Mouse (Mus musculus): ENCODE measurements around the gene Naaladl1. TPM values are rescaled to one million over a fixed set of nuclear protein-coding genes. Genes with fewer than 3 reads are reported as not detected.

Naaladl1 gene
- total RNA-seq, 2 experiments from 2014 or later = not detected

DNA sequence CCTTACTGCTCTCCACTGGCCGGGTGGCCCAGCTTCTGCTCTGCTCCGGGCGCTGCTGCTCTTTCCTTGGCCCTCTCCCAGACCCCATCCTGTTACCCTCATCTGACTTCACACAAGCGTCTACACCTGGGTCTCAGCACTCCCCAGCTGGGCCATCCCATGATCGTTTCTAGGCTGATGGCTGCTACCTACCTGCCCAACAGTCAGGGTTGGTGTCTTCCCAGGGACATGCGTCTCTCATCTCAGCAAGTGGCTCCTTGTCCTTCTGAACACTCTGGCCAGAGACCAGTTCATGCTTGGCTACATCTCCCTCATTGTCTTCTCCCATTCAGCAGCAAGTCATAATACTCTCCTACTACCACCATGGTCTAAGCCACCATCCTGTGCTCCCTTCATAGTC lies 34.1 kb downstream of the Naaladl1 start:
- intact Hi-C loops (cut with DNase I) = loop anchor here (5.0 kb wide), 1 partner anchor 193 kb away; the partner anchor contains the start of gene Men1
- peak overlapping the region; percentile 99 for H3K27ac ChIP-seq
- no peak for DNase-seq (ENCODE audit: extremely low spot score in 1 of 2, low spot score in 2 of 2)
- TF ChIP-seq CTCF (IDR thresholded peaks at IDR 0.05) = no peak
- peak overlapping the region; percentile 69 for H3K4me3 ChIP-seq

DNA sequence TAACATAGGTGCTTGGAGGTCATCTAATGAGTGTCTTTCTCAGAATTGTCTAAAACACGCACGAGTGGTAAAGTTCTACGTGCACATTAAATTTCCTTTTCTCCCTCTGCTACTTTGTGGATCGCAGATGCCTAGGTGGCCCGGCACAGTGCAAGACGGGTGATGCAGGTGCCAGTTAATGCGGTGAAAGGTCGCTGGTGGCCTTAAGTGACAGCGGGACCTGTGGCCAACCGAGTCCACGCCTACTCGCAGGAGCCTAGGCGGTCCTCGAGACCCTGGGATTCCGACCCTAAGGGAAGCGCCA lies 34.7 kb downstream of the Naaladl1 start:
- intact Hi-C loops (cut with DNase I) = loop anchor here (5.0 kb wide), 1 partner anchor 192 kb away; the partner anchor contains the start of gene Men1
- TF ChIP-seq CTCF (IDR thresholded peaks at IDR 0.05) = no peak
- no peak for DNase-seq (ENCODE audit: extremely low spot score in 1 of 2, low spot score in 2 of 2)
- Histone ChIP-seq H3K4me3 (peak overlapping the region; percentile 69), H3K27ac (peak overlapping the region; percentile 99)

DNA sequence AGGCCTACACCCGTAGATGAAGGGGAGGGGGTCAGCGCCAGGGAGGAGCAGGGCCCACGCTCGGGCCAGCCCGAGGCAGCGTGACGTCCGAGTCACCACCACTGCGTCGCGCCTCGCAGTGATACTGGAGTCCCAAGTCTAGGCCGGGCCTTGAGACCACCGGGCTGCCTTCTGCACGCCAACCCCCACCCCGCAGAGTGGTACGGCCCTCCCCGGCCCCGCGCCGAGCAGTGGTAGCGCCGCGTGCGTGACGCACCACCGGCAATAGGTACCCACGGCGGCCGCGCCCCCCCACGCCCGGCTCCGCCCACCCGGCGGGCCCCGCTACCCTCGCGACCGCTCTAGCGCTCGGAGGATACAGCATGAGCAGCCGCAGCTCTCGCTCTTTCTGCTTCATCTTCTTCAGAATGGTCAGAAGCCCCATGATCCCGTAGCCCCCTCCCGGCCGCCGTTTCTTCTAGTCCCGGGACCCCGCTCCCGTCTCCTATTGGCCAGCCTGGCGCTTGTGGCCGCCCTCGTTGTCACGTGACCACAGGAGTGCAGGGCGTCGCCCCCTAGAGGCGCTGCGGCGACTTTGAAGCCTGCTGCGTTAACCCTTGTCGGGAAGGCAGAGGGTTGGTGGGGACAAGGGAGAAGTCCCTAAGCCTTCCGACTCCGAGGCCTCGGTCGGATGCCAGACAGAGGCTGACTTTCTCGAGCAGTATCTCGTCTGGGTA lies 35.3 kb downstream of the Naaladl1 start, which contains the start of gene Batf2:
Batf2 (plus strand) TSS at position 306 of the 716 bp plus-strand sequence.
- TF ChIP-seq CTCF (IDR thresholded peaks at IDR 0.05) = peak; percentile 69
- Histone ChIP-seq H3K4me3 (peak within 1 kb of the TSS; percentile 69), H3K27ac (peak within 1 kb of the TSS; percentile 99)
- peak; percentile 88 to 91 for DNase-seq (ENCODE audit: extremely low spot score in 1 of 2, low spot score in 2 of 2)
- intact Hi-C loops (cut with DNase I) = loop anchor here (1.0 to 5.0 kb wide), 2 partner anchors 94 to 191 kb away; partner anchors contain the start of genes Men1 and Ppp2r5b

DNA sequence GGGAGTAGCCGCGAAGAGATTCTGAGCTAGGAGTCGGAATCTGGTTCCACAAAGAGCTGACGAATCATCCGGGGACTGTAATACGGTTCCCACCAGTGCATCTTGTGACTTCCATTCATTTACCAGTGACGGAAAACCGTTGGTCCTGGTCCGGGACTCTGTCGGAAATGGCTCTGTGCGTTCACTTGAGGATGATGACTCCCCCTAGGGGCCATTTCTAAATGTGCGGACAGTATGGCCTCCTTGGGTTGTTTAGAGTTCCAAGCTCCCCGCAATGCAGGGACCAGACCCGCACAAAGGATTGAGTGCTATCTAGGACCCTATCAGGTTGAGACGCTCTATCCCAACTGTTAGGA lies 35.8 kb downstream of the Naaladl1 start, which contains the start of gene Arl2:
Arl2 (minus strand) TSS at position 155 of the 356 bp plus-strand sequence.
- Histone ChIP-seq H3K4me3 (peak within 1 kb of the TSS; percentile 69), H3K27ac (peak within 1 kb of the TSS; percentile 99)
- TF ChIP-seq CTCF (IDR thresholded peaks at IDR 0.05) = peak; percentile 39
- peak; percentile 72 to 81 for DNase-seq (ENCODE audit: extremely low spot score in 1 of 2, low spot score in 2 of 2)
- intact Hi-C loops (cut with DNase I) = loop anchor here (1.0 to 5.0 kb wide), 2 partner anchors 94 to 191 kb away; partner anchors contain the start of genes Men1 and Ppp2r5b

DNA sequence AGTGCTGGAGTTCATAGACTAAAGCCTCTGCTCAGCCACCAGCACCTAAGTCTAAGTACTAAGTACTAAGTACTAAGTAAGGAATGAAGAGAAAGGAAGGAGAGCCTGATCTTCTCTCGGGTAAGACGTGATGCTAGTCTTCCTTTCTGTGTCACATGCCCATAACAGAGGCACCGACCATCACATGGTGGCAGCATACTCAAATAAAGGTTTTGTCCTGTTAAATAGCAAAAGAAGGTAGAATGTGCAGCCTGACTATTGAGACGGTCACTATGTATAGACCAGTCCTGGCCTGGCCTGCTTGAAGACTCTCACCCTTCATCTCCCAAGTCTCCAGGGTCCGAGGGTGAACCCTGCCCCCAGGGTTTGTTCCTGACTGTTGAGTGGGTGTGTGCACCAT lies 39.3 kb downstream of the Naaladl1 start:
- TF ChIP-seq CTCF (IDR thresholded peaks at IDR 0.05) = no peak
- no peak for DNase-seq (ENCODE audit: extremely low spot score in 1 of 2, low spot score in 2 of 2)
- intact Hi-C loops (cut with DNase I) = loop anchor here (5.0 kb wide), 1 partner anchor 187 kb away; the partner anchor contains the start of gene Men1
- no peak overlapping the region for H3K27ac ChIP-seq
- H3K4me3 ChIP-seq = no peak overlapping the region

DNA sequence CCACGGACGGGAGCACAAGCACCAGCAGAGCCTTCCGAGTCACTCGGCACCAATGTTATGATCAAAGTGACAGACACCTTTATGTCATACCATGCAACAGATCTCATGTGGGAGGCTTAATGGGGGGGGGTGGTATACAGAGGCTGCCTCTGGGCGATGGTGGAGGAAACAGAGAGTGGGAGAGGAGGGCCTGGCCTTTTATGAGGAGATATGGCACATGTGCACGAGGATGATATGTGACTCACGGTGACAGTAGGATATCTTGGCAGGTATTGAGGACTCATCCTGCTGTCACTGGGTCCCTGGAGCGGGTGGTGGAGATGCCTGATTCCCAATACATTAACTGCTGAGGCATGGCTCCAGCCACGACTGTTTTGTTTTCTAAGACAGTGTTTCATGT lies 49.6 kb downstream of the Naaladl1 start:
- no peak for TF ChIP-seq CTCF (IDR thresholded peaks at IDR 0.05)
- intact Hi-C loops (cut with DNase I) = no loop called here
- Histone ChIP-seq H3K4me3 (no peak overlapping the region), H3K27ac (no peak overlapping the region)
- DNase-seq (ENCODE audit: extremely low spot score in 1 of 2, low spot score in 2 of 2) = no peak

DNA sequence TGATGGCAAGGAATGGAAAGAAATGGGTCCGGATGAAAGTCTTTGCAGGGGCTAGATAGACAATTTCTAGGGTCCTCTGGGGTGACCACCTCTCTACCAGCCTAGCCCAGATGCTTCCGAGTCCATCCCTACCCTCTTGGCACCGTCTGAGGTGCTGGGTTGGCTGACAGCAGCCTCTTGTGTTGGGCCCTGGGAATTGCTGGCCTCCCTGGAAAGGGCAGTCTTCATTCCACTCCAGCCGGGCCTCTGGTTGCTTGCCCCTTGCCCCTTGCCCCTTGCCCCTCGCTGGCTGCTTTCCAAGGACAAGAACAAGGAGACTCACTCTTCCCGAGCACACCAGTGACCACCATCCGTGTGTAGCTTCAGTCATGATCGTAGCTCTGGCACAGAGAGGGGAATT lies 50.8 kb downstream of the Naaladl1 start:
- DNase-seq (ENCODE audit: extremely low spot score in 1 of 2, low spot score in 2 of 2) = no peak
- intact Hi-C loops (cut with DNase I) = no loop called here
- peak; percentile 3; the same call in 1 of the 2 replicates for TF ChIP-seq CTCF (IDR thresholded peaks at IDR 0.05)
- Histone ChIP-seq H3K4me3 (no peak overlapping the region), H3K27ac (no peak overlapping the region)

DNA sequence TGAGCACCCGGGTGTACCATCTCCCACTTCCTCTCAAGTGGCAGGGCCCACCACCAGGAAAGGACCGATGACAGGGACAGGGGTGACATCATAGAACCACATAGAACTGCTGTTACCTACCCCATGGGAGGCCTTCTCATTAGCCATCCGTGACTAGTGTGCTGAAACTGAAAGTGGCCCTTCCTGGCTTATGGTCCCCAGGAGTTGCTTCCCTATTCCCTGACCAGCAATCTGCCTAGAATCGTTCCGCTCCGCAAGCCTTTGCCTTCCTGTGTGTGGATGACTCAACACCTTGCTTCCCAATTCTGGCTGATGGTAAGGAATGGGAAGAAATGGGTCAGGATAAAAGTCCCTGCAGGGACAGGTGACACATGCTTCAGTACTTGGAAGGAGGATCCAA lies 51.6 kb downstream of the Naaladl1 start:
- no peak overlapping the region for H3K27ac ChIP-seq
- intact Hi-C loops (cut with DNase I) = no loop called here
- no peak for DNase-seq (ENCODE audit: extremely low spot score in 1 of 2, low spot score in 2 of 2)

DNA sequence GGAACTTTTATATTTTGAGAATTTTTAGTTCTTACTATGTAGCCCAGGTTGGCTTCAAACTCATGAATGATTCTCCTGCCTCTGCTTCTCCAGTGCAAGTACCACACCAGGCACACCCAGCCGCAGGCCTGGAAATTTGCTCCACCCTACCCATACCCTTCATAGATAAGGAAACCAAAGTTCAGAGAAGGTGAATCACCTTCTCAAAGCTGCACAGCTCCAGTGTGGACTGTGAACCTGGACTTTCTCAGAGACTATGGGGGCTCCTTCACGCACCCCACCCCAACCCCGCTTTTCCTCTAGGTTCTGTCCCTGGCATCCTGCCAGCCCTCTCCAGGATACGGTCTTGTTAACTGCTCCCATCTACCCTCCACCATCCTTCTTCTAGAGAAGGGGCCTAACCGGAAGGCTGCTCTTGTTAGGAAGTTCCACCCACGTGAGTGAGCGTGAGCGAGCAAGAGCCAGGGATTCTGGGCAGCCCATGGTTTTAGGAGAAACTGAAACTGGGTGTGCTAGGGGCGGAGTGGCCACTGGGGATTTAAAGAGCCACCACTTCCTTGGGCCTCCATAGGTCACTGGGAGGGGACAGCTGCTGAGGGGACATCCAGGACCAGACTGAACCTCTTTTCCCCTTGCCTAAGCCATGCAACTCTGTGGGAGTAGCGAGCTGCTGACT lies 58.4 kb downstream of the Naaladl1 start:
- Histone ChIP-seq H3K27ac (no peak overlapping the region), H3K4me3 (no peak overlapping the region)
- DNase-seq (ENCODE audit: extremely low spot score in 1 of 2, low spot score in 2 of 2) = no peak
- TF ChIP-seq CTCF (IDR thresholded peaks at IDR 0.05) = no peak
- intact Hi-C loops (cut with DNase I) = loop anchor here (2.0 to 5.0 kb wide), 2 partner anchors 35 to 53 kb away; no protein-coding TSS in a partner anchor

More for the DNA sequence above, 51.6 kb downstream of the Naaladl1 start:
- TF ChIP-seq CTCF (IDR thresholded peaks at IDR 0.05) = no peak
- H3K4me3 ChIP-seq = no peak overlapping the region

Other genes with a start within 250 kb of the Naaladl1 start
- gene Frmd8, start 230.5 kb upstream of the Naaladl1 start, total RNA-seq (2021) = 10 to 100 TPM; 10.1 to 13.4 TPM
- gene Slc25a45, start 228.0 kb upstream of the Naaladl1 start, total RNA-seq (2021) = 1 to 10 TPM; 2.5 to 2.7 TPM
- 1 to 10 TPM; 4.3 to 4.7 TPM for gene Tigd3, start 211.6 kb upstream of the Naaladl1 start, total RNA-seq (2021)
- 100 to 1,000 TPM in 1 of 2 experiments, 10 to 100 TPM in 1; 94.8 to 100 TPM for gene Dpf2, start 192.8 kb upstream of the Naaladl1 start, total RNA-seq (2021)
- 1 to 10 TPM; 4.7 to 4.9 TPM for gene Cdc42ep2, start 181.0 kb upstream of the Naaladl1 start, total RNA-seq (2021)
- gene Pola2, start 141.6 kb upstream of the Naaladl1 start, total RNA-seq (2021) = 1 to 10 TPM; 5.0 to 6.4 TPM
- not detected for gene Slc22a20, start 119.6 kb upstream of the Naaladl1 start, total RNA-seq (2021)
- 10 to 100 TPM; 20.8 to 23.1 TPM for gene Capn1, start 89.9 kb upstream of the Naaladl1 start, total RNA-seq (2021)
- gene Syvn1, start 59.2 kb upstream of the Naaladl1 start, total RNA-seq (2021) = 10 to 100 TPM; 45.7 to 45.8 TPM
- 10 to 100 TPM; 40.9 to 41.3 TPM for gene Mrpl49, start 48.0 kb upstream of the Naaladl1 start, total RNA-seq (2021)
- gene Fau, start 47.9 kb upstream of the Naaladl1 start, total RNA-seq (2021) = 100 to 1,000 TPM; 663 to 678 TPM
- gene Znhit2, start 44.6 kb upstream of the Naaladl1 start, total RNA-seq (2021) = 10 to 100 TPM; 33.9 to 39.1 TPM
- gene Tm7sf2, start 37.4 kb upstream of the Naaladl1 start, total RNA-seq (2021) = 10 to 100 TPM; 26.9 to 30.4 TPM
- 100 to 1,000 TPM in 1 of 2 experiments, 10 to 100 TPM in 1; 85.3 to 101 TPM for gene Vps51, start 28.6 kb upstream of the Naaladl1 start, total RNA-seq (2021)
- not detected for gene Tmem262, start 25.7 kb upstream of the Naaladl1 start, total RNA-seq (2021)
- under 1 TPM in 1 of 2 experiments, not detected in 1; 0.54 TPM for gene Gm28374, start 23.5 kb upstream of the Naaladl1 start, total RNA-seq (2021)
- gene Zfpl1, start 20.8 kb upstream of the Naaladl1 start, total RNA-seq (2021) = 10 to 100 TPM; 41.8 to 45.8 TPM
- gene Cdca5, start 20.8 kb upstream of the Naaladl1 start, total RNA-seq (2021) = not detected
- not detected for gene AC131692.1, start 11.4 kb upstream of the Naaladl1 start, total RNA-seq (2021)
- 10 to 100 TPM; 19.3 to 22.4 TPM for gene Sac3d1, start 12.9 kb downstream of the Naaladl1 start, total RNA-seq (2021)
- 10 to 100 TPM; 41.9 to 43.1 TPM for gene Snx15, start 22.5 kb downstream of the Naaladl1 start, total RNA-seq (2021)
- gene Batf2, start 35.2 kb downstream of the Naaladl1 start, total RNA-seq (2021) = under 1 TPM; 0.26 to 0.84 TPM
- gene Arl2, start 35.8 kb downstream of the Naaladl1 start, total RNA-seq (2021) = 10 to 100 TPM; 74.2 to 82.3 TPM
- not detected for gene Majin, start 78.6 kb downstream of the Naaladl1 start, total RNA-seq (2021)
- gene Gpha2, start 120.6 kb downstream of the Naaladl1 start, total RNA-seq (2021) = not detected
- 100 to 1,000 TPM; 149 to 158 TPM for gene Ppp2r5b, start 130.1 kb downstream of the Naaladl1 start, total RNA-seq (2021)
- 10 to 100 TPM; 37.4 to 40.1 TPM for gene Atg2a, start 135.9 kb downstream of the Naaladl1 start, total RNA-seq (2021)
- gene Ehd1, start 170.9 kb downstream of the Naaladl1 start, total RNA-seq (2021) = 10 to 100 TPM; 36.4 to 43.5 TPM
- gene Cdc42bpg, start 200.7 kb downstream of the Naaladl1 start, total RNA-seq (2021) = 1 to 10 TPM; 3.4 to 4.1 TPM
- 10 to 100 TPM; 64.7 to 72.5 TPM for gene Men1, start 229.2 kb downstream of the Naaladl1 start, total RNA-seq (2021)
- 100 to 1,000 TPM in 1 of 2 experiments, 10 to 100 TPM in 1; 94.9 to 108 TPM for gene Map4k2, start 235.4 kb downstream of the Naaladl1 start, total RNA-seq (2021)

Measured in left cerebral cortex, adult 2 months (tissue).